Mouse (Mus musculus): ENCODE measurements around the gene Polr2i.
"Not testable (repeated sequence)": the region's sequence is repeated elsewhere in the genome, so short reads cannot be mapped to it uniquely, and the experiment has no call there.

GRCm38 (mm10) chr7:30237374-30237773, 5.6 kb downstream of the Polr2i start:
- TF ChIP-seq EP300, CTCF (IDR thresholded peaks at IDR 0.05; ENCODE audit: low read depth): not testable (repeated sequence)

Data from heart, postnatal 0 days (tissue).